Mouse (Mus musculus) intestine, postnatal 0 days (tissue): ENCODE data around the gene Ap3m1. TPM values are rescaled to one million over a fixed set of nuclear protein-coding genes. Genes with fewer than 3 reads are reported as not detected.

Source experiments
- ATAC-seq: fragments of 200-750 bp; cut with Nextera tagmentation; 2 replicates; pipeline ENCODE4 v1.8.0; 2017; ENCODE audit warnings: mild to moderate bottlenecking, moderate TSS enrichment, moderate library complexity
- H3K27ac ChIP-seq: fragments of 300-500 bp; sonication (generic); 2 replicates; pipeline ENCODE4 v1.5.1; 2014; ENCODE audit warnings: mild to moderate bottlenecking, low read depth, low read length, moderate library complexity
- H3K27me3 ChIP-seq: fragments of 300-500 bp; sonication (generic); replicated peaks from 2 replicates; pipeline ENCODE4 v1.6.1; 2014; ENCODE audit warnings: low read length, mixed read lengths; ENCODE audit not compliant: control insufficient read depth, insufficient read depth
- H3K36me3 ChIP-seq: fragments of 300-500 bp; sonication (generic); 2 replicates; pipeline ENCODE4 v1.6.1; 2014; ENCODE audit warnings: mild to moderate bottlenecking, moderate library complexity; ENCODE audit not compliant: control insufficient read depth, insufficient read depth
- H3K4me1 ChIP-seq: fragments of 300-500 bp; sonication (generic); replicated peaks from 2 replicates; pipeline ENCODE4 v1.6.1; 2014; ENCODE audit warnings: antibody characterized with exemption, low read length, mixed read lengths; ENCODE audit not compliant: control insufficient read depth, insufficient read depth
- H3K4me2 ChIP-seq: fragments of 300-500 bp; sonication (generic); replicated peaks from 2 replicates; pipeline ENCODE4 v1.6.1; 2014; ENCODE audit warnings: low read depth, mild to moderate bottlenecking, moderate library complexity
- H3K4me3 ChIP-seq: fragments of 300-500 bp; sonication (generic); 2 replicates; pipeline ENCODE4 v1.5.1; 2014; ENCODE audit warnings: low read depth, low read length
- H3K9ac ChIP-seq: fragments of 300-500 bp; sonication (generic); 2 replicates; pipeline ENCODE4 v1.6.1; 2014; ENCODE audit warnings: mild to moderate bottlenecking, low read depth, low read length
- H3K9me3 ChIP-seq: fragments of 300-500 bp; sonication (generic); 2 replicates; pipeline ENCODE4 v1.6.1; 2016; ENCODE audit warnings: mixed run types; ENCODE audit not compliant: control insufficient read depth
- CTCF ChIP-seq: sonication (generic); IDR thresholded peaks from 2 replicates; pipeline ENCODE4 v1.5.1; 2016; ENCODE audit warnings: low read depth, mild to moderate bottlenecking, control low read depth, antibody characterized with exemption, moderate library complexity
- WGBS: fragments of 180-500 bp; shearing (Covaris S2); extraction: QIAGEN DNeasy Blood & Tissue Kit; methylation state at CpG from one replicate; pipeline ENCODE4 v1.1.7; 2014; 5-methylcytosine and 5-hydroxymethylcytosine counted together
- polyA plus RNA-seq: library from polyadenylated mRNA; unstranded; fragments of >200 nt; fragmentation: Nextera tagmentation; extraction: Ambion mirVana; gene quantifications from 2 replicates; pipeline ENCODE4 v1.2.1, GENCODE M21; 2015

The Ap3m1 gene
- polyA plus RNA-seq, 1 experiment from 2014 or later: 58.8 TPM

GRCm38 (mm10) chr14:20993067-20993691, 59.1 kb downstream of the Ap3m1 start:
- peaks cover 25% of the 10 kb centered on the region for H3K36me3 ChIP-seq
- H3K4me1 ChIP-seq: no peaks in the 10 kb centered on the region
- peak; percentile 89 for TF ChIP-seq CTCF
- no peaks in the 10 kb centered on the region for H3K27me3 ChIP-seq
- no peak overlapping the region for H3K9ac ChIP-seq
- peak; percentile 74 for ATAC-seq
- no peak overlapping the region for H3K4me3 ChIP-seq
- no peak overlapping the region for H3K4me2 ChIP-seq
- H3K9me3 ChIP-seq: no peaks in the 10 kb centered on the region
- 19% methylated on average over 3 of the region's 3 CpGs for WGBS
- no peak overlapping the region for H3K27ac ChIP-seq

GRCm38 (mm10) chr14:20991492-20991891, 60.8 kb downstream of the Ap3m1 start:
- H3K36me3 ChIP-seq: peaks cover 28% of the 10 kb centered on the region
- no peaks in the 10 kb centered on the region for H3K27me3 ChIP-seq

GRCm38 (mm10) chr14:20985482-20985881, 66.8 kb downstream of the Ap3m1 start:
- no peak overlapping the region for H3K27ac ChIP-seq
- H3K4me3 ChIP-seq: no peak overlapping the region
- no peaks in the 10 kb centered on the region for H3K9me3 ChIP-seq
- H3K4me1 ChIP-seq: no peaks in the 10 kb centered on the region
- TF ChIP-seq CTCF: no peak
- no peaks in the 10 kb centered on the region for H3K27me3 ChIP-seq
- 43% methylated on average over 3 of the region's 3 CpGs for WGBS
- H3K9ac ChIP-seq: no peak overlapping the region
- peaks cover 24% of the 10 kb centered on the region for H3K36me3 ChIP-seq
- ATAC-seq: no peak
- H3K4me2 ChIP-seq: no peak overlapping the region

More at GRCm38 (mm10) chr14:20991492-20991891, 60.8 kb downstream of the Ap3m1 start:
- Histone ChIP-seq H3K9me3 (no peaks in the 10 kb centered on the region), H3K27ac (peak overlapping the region; percentile 46; the same call in 1 of the 2 replicates), H3K4me3 (no peak overlapping the region), H3K9ac (no peak overlapping the region), H3K4me1 (no peaks in the 10 kb centered on the region), H3K4me2 (no peak overlapping the region)
- no peak for TF ChIP-seq CTCF
- 48% methylated on average over 1 of the region's 1 CpGs for WGBS
- peak; percentile 77 for ATAC-seq

GRCm38 (mm10) chr14:20983832-20984231, 68.5 kb downstream of the Ap3m1 start:
- Histone ChIP-seq H3K9me3 (no peaks in the 10 kb centered on the region), H3K27me3 (no peaks in the 10 kb centered on the region), H3K4me1 (no peaks in the 10 kb centered on the region), H3K4me3 (no peak overlapping the region), H3K36me3 (peaks cover 24% of the 10 kb centered on the region), H3K4me2 (no peak overlapping the region), H3K27ac (no peak overlapping the region), H3K9ac (no peak overlapping the region)
- 42% methylated on average over 2 of the region's 2 CpGs for WGBS
- ATAC-seq: no peak
- no peak for TF ChIP-seq CTCF

Other genes with a start within 250 kb of the Ap3m1 start
- 2.7 and 3.8 TPM in 2 replicates for gene Plau, start 215.8 kb downstream of the Ap3m1 start, polyA plus RNA-seq
- 33.8 and 33.9 TPM in 2 replicates for gene Vcl, start 123.1 kb downstream of the Ap3m1 start, polyA plus RNA-seq
- gene Adk, start 66 bp upstream of the Ap3m1 start, polyA plus RNA-seq: 240 and 254 TPM in 2 replicates